Mouse (Mus musculus): ENCODE results near the gene Rdx. TPM values are rescaled to one million over a fixed set of nuclear protein-coding genes. Genes with fewer than 3 reads are reported as not detected.
A peak's percentile ranks its signal among the peaks of the same experiment; 100 is the strongest.

The Rdx gene
- polyA plus RNA-seq, 1 experiment, result 59.2 TPM

DNA sequence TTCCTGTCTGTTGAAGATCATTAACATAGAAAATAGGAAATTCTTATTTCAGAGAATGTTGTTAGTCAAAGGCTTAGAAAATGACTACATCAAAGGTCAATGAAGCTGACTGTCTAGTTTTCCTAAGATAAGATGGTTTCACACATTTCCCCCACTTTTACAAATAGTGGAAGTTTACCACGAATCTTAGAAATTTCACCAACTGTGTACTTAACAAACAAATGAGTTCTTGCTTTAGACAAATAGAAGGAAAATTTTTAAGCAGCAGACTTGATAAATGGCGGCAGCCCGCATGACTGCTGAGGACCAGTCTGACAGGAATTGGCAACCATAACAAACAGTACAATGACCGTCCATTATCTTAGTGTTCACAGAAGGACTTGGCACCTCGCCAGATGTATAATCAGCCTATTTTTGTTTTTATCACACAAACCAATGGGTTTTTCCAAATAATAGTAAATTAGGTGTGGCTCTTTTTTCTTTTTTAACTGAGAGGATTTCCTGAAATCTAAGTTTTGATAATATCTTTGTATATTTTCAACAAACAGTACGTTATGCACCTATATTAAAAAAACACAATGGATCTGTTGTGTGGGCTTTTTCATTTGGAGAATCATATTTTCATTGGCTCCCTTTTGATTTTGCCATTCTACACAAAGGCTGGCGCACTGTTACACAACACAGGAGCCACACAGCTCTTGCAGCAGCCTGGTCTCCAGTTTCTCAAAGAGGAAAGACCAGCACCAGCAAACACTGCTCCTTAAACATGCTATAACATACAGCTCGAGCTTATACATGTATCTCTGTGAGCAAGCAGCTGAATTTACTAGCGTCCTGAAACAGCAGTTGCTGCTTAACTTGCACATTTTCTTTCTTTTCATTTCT is 18.2 kb upstream of the Rdx start:
- peak; percentile 82 for DNase-seq (ENCODE audit: low read depth)
- TF ChIP-seq POLR2A (IDR thresholded peaks at IDR 0.05; ENCODE audit: borderline replicate concordance, extremely low read depth, insufficient read depth, insufficient read length, poor library complexity, severe bottlenecking) (no peak), CTCF (IDR thresholded peaks at IDR 0.05; ENCODE audit: borderline replicate concordance, extremely low read depth, insufficient read depth, insufficient read length) (no peak)

DNA sequence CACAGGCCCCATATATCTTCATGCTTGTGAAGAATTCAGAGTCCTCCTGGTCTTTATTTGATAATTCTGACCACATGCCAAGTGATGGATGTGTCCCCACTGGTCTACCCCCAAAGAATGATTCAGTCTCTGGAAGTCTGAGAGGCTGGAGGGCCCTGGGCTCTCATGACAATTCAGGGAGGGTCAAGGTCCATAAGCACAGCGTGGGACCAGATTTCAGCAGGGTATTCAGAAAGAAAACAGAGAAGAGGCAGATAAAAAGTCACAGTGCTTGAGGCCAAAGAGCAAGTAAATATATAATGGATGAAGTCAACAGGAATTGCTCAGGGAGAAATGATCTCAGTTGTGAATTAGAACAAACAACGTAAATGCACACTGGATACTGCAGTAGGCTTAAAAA is 15.5 kb upstream of the Rdx start:
- TF ChIP-seq CTCF (IDR thresholded peaks at IDR 0.05; ENCODE audit: borderline replicate concordance, extremely low read depth, insufficient read depth, insufficient read length) (no peak), POLR2A (IDR thresholded peaks at IDR 0.05; ENCODE audit: borderline replicate concordance, extremely low read depth, insufficient read depth, insufficient read length, poor library complexity, severe bottlenecking) (no peak)
- no peak for DNase-seq (ENCODE audit: low read depth)

- DNase-seq (ENCODE audit: low read depth), result no peak
- TF ChIP-seq CTCF (IDR thresholded peaks at IDR 0.05; ENCODE audit: borderline replicate concordance, extremely low read depth, insufficient read depth, insufficient read length), result no peak
- no peak for TF ChIP-seq POLR2A (IDR thresholded peaks at IDR 0.05; ENCODE audit: borderline replicate concordance, extremely low read depth, insufficient read depth, insufficient read length, poor library complexity, severe bottlenecking)
These were observed 9.5 kb upstream of the Rdx start for GRCm38 (mm10) chr9:52037493-52037892.

DNA sequence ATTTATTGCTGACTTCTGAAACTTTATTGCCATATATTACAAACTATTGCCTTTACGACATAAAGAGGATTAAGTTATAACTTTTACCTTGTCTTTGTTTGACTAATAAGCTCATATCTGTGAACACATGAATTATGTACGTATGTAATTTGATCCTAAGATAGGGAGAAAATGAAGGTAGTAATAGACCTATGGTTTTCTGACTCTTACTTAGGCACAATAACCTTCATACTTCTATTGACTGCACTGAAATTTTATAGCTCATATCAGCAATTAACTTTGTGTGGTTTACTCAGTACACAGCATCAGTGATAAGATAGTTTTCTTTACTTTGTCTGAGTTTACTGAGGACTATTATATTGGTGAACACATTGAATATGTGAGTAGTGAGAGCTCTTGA is 5.3 kb upstream of the Rdx start:
- no peak for TF ChIP-seq POLR2A (IDR thresholded peaks at IDR 0.05; ENCODE audit: borderline replicate concordance, extremely low read depth, insufficient read depth, insufficient read length, poor library complexity, severe bottlenecking)
- no peak for TF ChIP-seq CTCF (IDR thresholded peaks at IDR 0.05; ENCODE audit: borderline replicate concordance, extremely low read depth, insufficient read depth, insufficient read length)
- no peak for DNase-seq (ENCODE audit: low read depth)

DNA sequence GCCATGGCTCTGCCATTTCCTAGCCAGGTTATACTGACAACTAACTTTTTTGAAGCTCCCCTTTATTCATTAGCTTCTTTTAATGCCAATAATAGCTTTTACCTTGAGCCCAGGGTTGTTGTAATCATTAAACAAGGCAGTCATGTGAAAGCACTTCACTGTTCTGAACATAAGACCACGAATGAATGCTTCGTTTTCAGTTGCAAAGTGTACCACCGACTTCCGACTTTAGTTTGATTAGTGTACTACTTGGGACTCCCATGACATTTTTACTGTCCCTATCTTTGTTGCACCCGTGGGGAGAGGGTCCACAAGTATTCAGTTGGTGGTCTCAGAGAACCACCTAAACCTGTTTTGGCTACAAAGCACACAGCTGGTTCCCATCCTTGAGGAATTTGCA is 287 bp upstream of the Rdx start:
- no peak for DNase-seq (ENCODE audit: low read depth)
- no peak for TF ChIP-seq POLR2A (IDR thresholded peaks at IDR 0.05; ENCODE audit: borderline replicate concordance, extremely low read depth, insufficient read depth, insufficient read length, poor library complexity, severe bottlenecking)

- DNase-seq (ENCODE audit: low read depth), result peak; percentile 90
- TF ChIP-seq POLR2A (IDR thresholded peaks at IDR 0.05; ENCODE audit: borderline replicate concordance, extremely low read depth, insufficient read depth, insufficient read length, poor library complexity, severe bottlenecking), result peak; percentile 51; the same call in 1 of the 2 replicates
- no peak for TF ChIP-seq CTCF (IDR thresholded peaks at IDR 0.05; ENCODE audit: borderline replicate concordance, extremely low read depth, insufficient read depth, insufficient read length)
These were observed 1.1 kb downstream of the Rdx start for GRCm38 (mm10) chr9:52047821-52048649.

- DNase-seq (ENCODE audit: low read depth), result peak; percentile 58
- TF ChIP-seq CTCF (IDR thresholded peaks at IDR 0.05; ENCODE audit: borderline replicate concordance, extremely low read depth, insufficient read depth, insufficient read length) (no peak), POLR2A (IDR thresholded peaks at IDR 0.05; ENCODE audit: borderline replicate concordance, extremely low read depth, insufficient read depth, insufficient read length, poor library complexity, severe bottlenecking) (0 out of 2 replicates have a peak, but pooled peaks have one; percentile 26)
These were observed 1.7 kb downstream of the Rdx start for GRCm38 (mm10) chr9:52048650-52049081.

GRCm38 (mm10) chr9:52049605-52050004 is 2.6 kb downstream of the Rdx start:
- DNase-seq (ENCODE audit: low read depth), result peak; percentile 48

GRCm38 (mm10) chr9:52050361-52050760 is 3.4 kb downstream of the Rdx start:
- DNase-seq (ENCODE audit: low read depth), result no peak
- TF ChIP-seq POLR2A (IDR thresholded peaks at IDR 0.05; ENCODE audit: borderline replicate concordance, extremely low read depth, insufficient read depth, insufficient read length, poor library complexity, severe bottlenecking), result no peak
- no peak for TF ChIP-seq CTCF (IDR thresholded peaks at IDR 0.05; ENCODE audit: borderline replicate concordance, extremely low read depth, insufficient read depth, insufficient read length)

More at GRCm38 (mm10) chr9:52049605-52050004, 2.6 kb downstream of the Rdx start:
- TF ChIP-seq POLR2A (IDR thresholded peaks at IDR 0.05; ENCODE audit: borderline replicate concordance, extremely low read depth, insufficient read depth, insufficient read length, poor library complexity, severe bottlenecking), result no peak
- TF ChIP-seq CTCF (IDR thresholded peaks at IDR 0.05; ENCODE audit: borderline replicate concordance, extremely low read depth, insufficient read depth, insufficient read length), result no peak

- TF ChIP-seq POLR2A (IDR thresholded peaks at IDR 0.05; ENCODE audit: borderline replicate concordance, extremely low read depth, insufficient read depth, insufficient read length, poor library complexity, severe bottlenecking) (no peak), CTCF (IDR thresholded peaks at IDR 0.05; ENCODE audit: borderline replicate concordance, extremely low read depth, insufficient read depth, insufficient read length) (no peak)
- DNase-seq (ENCODE audit: low read depth), result no peak
These were observed 5.2 kb downstream of the Rdx start for GRCm38 (mm10) chr9:52052221-52052620.

DNA sequence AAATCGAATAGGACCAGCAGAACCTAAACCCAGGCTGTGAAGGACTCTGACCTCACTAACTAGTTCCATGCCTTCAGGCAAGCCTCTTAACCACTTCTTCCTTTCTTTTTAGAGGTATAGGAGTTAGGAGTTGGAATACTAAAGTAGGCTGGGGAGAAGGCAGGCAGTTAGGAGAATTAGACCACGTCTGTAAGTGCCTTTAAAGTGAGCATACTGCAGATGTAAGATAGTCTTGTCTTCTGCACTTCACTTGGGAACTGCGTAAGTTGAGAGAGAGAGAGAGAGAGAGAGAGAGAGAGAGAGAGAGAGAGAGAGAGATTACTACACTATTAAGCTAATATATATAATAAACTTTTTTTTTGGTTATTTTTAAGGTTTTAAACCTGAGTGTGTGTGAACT is 8.3 kb downstream of the Rdx start:
- DNase-seq (ENCODE audit: low read depth), result no peak
- TF ChIP-seq POLR2A (IDR thresholded peaks at IDR 0.05; ENCODE audit: borderline replicate concordance, extremely low read depth, insufficient read depth, insufficient read length, poor library complexity, severe bottlenecking), result no peak
- TF ChIP-seq CTCF (IDR thresholded peaks at IDR 0.05; ENCODE audit: borderline replicate concordance, extremely low read depth, insufficient read depth, insufficient read length), result no peak

All from brain, embryonic 14.5 days (tissue).